Mouse (Mus musculus): ENCODE data around the gene Mapkapk3. TPM values are rescaled to one million over a fixed set of nuclear protein-coding genes. Genes with fewer than 3 reads are reported as not detected.

Gene Mapkapk3
- total RNA-seq, 1 experiment from 2014 or later = 41.0 TPM

GRCm38 (mm10) chr9:107274751-107275150 is 14.9 kb downstream of the Mapkapk3 start:
- no peak for ATAC-seq (ENCODE audit: extremely low read depth, insufficient number of reproducible peaks, low FRiP score, poor library complexity, severe bottlenecking)

- peak; percentile 47; the same call in 1 of the 2 replicates for ATAC-seq (ENCODE audit: extremely low read depth, insufficient number of reproducible peaks, low FRiP score, poor library complexity, severe bottlenecking)
Observed at GRCm38 (mm10) chr9:107273184-107273583, 16.5 kb downstream of the Mapkapk3 start.

- ATAC-seq (ENCODE audit: extremely low read depth, insufficient number of reproducible peaks, low FRiP score, poor library complexity, severe bottlenecking) = no peak
Observed at GRCm38 (mm10) chr9:107272284-107272683, 17.4 kb downstream of the Mapkapk3 start.

- ATAC-seq (ENCODE audit: extremely low read depth, insufficient number of reproducible peaks, low FRiP score, poor library complexity, severe bottlenecking) = no peak
Observed at GRCm38 (mm10) chr9:107271177-107271938, 18.3 kb downstream of the Mapkapk3 start.

- ATAC-seq (ENCODE audit: extremely low read depth, insufficient number of reproducible peaks, low FRiP score, poor library complexity, severe bottlenecking) = no peak
Observed at GRCm38 (mm10) chr9:107269772-107270171, 19.9 kb downstream of the Mapkapk3 start.

- ATAC-seq (ENCODE audit: extremely low read depth, insufficient number of reproducible peaks, low FRiP score, poor library complexity, severe bottlenecking) = no peak
Observed at GRCm38 (mm10) chr9:107267721-107268402, 21.8 kb downstream of the Mapkapk3 start.

GRCm38 (mm10) chr9:107267028-107267427 is 22.6 kb downstream of the Mapkapk3 start:
- no peak for ATAC-seq (ENCODE audit: extremely low read depth, insufficient number of reproducible peaks, low FRiP score, poor library complexity, severe bottlenecking)

GRCm38 (mm10) chr9:107264731-107265130 is 24.9 kb downstream of the Mapkapk3 start:
- no peak for ATAC-seq (ENCODE audit: extremely low read depth, insufficient number of reproducible peaks, low FRiP score, poor library complexity, severe bottlenecking)

- ATAC-seq (ENCODE audit: extremely low read depth, insufficient number of reproducible peaks, low FRiP score, poor library complexity, severe bottlenecking) = no peak
Observed at GRCm38 (mm10) chr9:107263912-107264311, 25.8 kb downstream of the Mapkapk3 start.

- ATAC-seq (ENCODE audit: extremely low read depth, insufficient number of reproducible peaks, low FRiP score, poor library complexity, severe bottlenecking) = no peak
Observed at GRCm38 (mm10) chr9:107262375-107262774, 27.3 kb downstream of the Mapkapk3 start.

- no peak for ATAC-seq (ENCODE audit: extremely low read depth, insufficient number of reproducible peaks, low FRiP score, poor library complexity, severe bottlenecking)
Observed at GRCm38 (mm10) chr9:107261792-107262191, 27.9 kb downstream of the Mapkapk3 start.

- ATAC-seq (ENCODE audit: extremely low read depth, insufficient number of reproducible peaks, low FRiP score, poor library complexity, severe bottlenecking) = peak; percentile 44; the same call in 1 of the 2 replicates
Observed at GRCm38 (mm10) chr9:107260836-107261235, 28.8 kb downstream of the Mapkapk3 start.

- ATAC-seq (ENCODE audit: extremely low read depth, insufficient number of reproducible peaks, low FRiP score, poor library complexity, severe bottlenecking) = no peak
Observed at GRCm38 (mm10) chr9:107260429-107260828, 29.2 kb downstream of the Mapkapk3 start.

GRCm38 (mm10) chr9:107259571-107259970 is 30.1 kb downstream of the Mapkapk3 start:
- ATAC-seq (ENCODE audit: extremely low read depth, insufficient number of reproducible peaks, low FRiP score, poor library complexity, severe bottlenecking) = no peak

- ATAC-seq (ENCODE audit: extremely low read depth, insufficient number of reproducible peaks, low FRiP score, poor library complexity, severe bottlenecking) = no peak
Observed at GRCm38 (mm10) chr9:107255596-107255995, 34.1 kb downstream of the Mapkapk3 start.

GRCm38 (mm10) chr9:107254925-107255324 is 34.8 kb downstream of the Mapkapk3 start:
- ATAC-seq (ENCODE audit: extremely low read depth, insufficient number of reproducible peaks, low FRiP score, poor library complexity, severe bottlenecking) = no peak

- ATAC-seq (ENCODE audit: extremely low read depth, insufficient number of reproducible peaks, low FRiP score, poor library complexity, severe bottlenecking) = no peak
Observed at GRCm38 (mm10) chr9:107254476-107254875, 35.2 kb downstream of the Mapkapk3 start.

- no peak for ATAC-seq (ENCODE audit: extremely low read depth, insufficient number of reproducible peaks, low FRiP score, poor library complexity, severe bottlenecking)
Observed at GRCm38 (mm10) chr9:107252164-107252563, 37.5 kb downstream of the Mapkapk3 start.

- ATAC-seq (ENCODE audit: extremely low read depth, insufficient number of reproducible peaks, low FRiP score, poor library complexity, severe bottlenecking) = no peak
Observed at GRCm38 (mm10) chr9:107250416-107251337, 39.0 kb downstream of the Mapkapk3 start.

Data from neutrophil, adult 5-6 weeks (primary cell).